Mouse (Mus musculus) urinary bladder, postnatal 4 days (tissue): ENCODE measurements around the gene Cul4a.

Experiments used
- DNase-seq, 2 experiments: peaks; one replicate each; pipeline ENCODE4 v3.0.0; 2021 to 2022; ENCODE audit warnings: low spot score in 2 of 2

Gene Cul4a

DNA sequence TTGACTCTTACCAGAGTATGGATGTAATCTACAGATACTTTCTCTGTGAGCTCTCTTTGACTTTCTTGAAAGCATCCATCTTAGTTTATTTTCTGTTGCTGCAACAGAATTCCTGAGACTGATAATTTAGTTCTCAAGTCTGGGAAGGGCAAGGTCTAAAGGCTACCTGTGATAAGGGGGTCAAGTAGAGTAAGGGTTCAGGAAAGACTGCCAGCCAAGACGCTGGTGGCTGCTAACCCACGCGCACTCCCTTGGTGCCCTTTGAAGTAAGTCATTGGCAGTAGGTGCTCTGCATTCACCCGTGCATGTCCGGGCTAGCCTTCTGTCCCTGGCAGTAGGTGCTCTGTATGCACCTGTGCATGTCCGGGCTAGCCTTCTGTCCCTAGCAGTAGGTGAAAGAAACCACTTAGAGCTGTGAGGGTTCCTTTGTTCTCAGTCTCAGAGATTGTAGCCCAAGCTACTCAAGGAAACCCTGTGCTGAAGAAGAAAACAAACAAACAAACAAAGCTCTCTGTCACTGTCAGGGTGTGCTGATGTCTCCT lies 34.3 kb downstream of the Cul4a start:
- no peak for DNase-seq

DNA sequence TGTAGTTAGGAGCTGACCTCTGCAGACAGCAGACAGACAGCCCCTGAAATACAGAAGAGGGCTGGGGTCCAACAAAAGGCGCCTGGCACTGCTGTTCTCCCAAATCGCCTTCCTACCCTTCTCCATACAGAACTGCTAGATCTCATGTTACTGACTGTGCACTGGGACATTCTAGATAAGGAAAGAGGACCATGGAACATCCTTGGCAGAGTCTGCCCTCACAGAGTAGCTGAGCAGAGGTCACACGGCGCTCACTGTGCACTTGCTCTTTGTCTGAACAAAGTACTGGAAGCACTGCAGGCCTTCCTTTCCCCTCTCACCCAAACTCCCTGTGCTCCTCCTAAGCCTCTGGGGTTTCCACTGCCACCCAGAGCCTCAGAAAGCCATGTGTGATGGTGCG lies 36.3 kb downstream of the Cul4a start:
- no peak for DNase-seq

DNA sequence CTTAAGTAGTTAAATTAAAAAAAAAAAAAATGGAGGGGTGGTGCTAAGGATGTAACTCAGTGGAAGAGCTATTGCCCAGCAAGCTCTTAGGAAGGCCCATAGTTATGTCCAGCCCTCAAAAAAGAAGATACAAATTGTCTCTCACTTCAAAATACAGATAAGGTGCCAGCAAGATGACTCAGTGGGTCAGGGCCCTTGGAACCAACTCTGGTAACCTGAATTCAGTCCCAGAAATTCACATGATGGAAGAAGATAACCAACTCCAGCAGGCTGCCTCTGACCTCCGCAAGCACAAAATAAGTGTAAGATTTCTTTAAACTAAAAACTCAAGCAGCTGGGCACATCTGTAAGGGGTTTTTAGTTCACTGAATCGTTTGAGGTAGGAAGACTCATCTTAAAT lies 43.1 kb downstream of the Cul4a start:
- no peak for DNase-seq

DNA sequence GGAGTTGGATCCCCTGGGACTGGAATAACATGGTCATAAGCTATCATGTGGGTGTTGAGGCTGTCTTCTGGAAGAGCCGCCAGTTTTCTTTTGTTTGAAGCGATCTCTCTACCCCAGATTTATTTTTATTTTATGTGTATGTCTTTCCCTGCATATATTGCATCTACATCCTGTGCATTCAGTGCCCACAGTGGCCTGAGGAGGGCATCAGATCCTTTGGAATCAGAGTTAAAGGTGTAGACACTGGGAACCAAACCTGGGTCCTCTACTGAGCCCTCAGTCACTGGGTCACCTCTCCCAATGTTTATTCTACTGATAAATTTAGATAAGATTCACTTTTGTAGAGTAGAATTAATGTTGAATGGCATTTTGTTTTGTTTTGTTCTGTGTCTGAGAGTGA lies 43.9 kb downstream of the Cul4a start:
- no peak for DNase-seq

DNA sequence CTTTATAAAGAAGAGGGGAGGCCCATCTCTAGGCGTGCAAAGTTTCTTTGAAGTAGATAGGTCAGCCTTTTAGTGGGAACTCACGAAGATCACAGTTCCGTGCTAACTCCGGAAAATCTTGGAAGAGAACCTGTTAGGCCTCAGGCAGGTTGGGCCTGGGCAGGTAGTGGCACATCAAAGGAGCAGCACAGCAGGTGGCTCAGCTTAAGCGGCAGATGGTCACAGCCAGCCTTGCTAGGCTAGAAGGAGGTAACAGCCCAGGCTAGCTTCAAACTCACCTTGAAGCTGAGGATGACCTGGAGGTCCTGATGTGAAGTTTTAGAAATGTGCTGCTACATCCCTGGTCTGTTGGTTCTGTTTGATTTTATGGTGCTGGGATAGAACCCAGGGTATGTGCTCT lies 44.4 kb downstream of the Cul4a start:
- no peak for DNase-seq

DNA sequence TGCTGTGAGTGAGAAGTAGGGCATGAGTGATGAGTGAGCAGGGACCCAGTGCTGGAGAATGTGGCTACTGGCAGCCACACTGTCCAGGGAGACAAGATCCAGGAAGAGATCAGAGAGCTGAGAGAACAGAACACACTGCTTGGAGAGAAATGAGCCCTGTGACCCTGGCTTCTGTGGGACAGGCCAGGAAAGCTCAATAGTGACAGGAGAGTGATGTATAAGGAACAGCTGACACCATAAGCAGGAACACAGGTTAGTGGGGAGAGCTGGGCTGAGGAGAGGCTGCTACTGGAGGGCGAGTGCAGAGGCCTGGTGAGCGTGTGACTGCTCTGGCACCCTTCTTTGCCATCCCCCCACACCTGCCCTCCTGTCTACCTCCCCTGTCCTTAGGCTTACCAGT lies 45.5 kb downstream of the Cul4a start:
- DNase-seq, result no peak

DNA sequence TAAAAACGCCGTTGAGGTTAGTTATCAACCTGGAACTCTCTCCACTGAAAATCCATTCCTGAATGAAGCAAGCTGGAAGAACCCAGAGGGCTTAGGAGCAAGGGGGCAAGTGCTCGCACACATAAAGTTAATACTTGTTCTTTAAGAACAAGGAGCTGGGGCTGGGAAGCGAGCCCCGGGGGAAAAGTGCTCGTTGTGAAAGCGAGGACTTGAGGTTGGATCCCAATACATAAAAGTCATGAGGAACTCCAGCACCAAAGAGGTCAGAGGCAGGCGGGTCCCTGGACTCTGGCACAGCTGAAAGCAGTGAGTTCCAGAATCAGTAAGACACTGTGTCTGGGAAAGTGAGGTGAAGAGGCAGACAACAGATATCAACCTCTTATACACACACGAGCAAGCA lies 48.7 kb downstream of the Cul4a start:
- DNase-seq, result no peak

DNA sequence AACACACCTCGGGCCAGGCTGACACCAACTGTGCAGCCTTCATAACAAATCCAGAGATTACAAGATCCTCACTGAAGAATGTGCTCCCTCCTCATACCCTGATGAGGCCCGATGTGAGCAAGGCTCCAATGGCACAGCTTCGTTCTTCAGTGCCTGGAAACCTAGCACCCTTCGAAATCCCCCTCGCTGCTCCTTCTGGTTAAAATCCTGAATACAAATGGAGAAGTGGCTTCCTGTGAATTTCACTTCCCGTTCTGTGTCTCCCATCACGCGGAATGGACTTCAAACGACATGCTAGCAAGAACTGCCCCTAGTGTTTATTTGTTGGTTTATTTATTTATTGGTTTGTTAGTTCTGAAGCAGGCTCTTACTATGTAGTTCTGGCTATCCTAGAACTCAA lies 49.9 kb downstream of the Cul4a start:
- DNase-seq, result no peak

DNA sequence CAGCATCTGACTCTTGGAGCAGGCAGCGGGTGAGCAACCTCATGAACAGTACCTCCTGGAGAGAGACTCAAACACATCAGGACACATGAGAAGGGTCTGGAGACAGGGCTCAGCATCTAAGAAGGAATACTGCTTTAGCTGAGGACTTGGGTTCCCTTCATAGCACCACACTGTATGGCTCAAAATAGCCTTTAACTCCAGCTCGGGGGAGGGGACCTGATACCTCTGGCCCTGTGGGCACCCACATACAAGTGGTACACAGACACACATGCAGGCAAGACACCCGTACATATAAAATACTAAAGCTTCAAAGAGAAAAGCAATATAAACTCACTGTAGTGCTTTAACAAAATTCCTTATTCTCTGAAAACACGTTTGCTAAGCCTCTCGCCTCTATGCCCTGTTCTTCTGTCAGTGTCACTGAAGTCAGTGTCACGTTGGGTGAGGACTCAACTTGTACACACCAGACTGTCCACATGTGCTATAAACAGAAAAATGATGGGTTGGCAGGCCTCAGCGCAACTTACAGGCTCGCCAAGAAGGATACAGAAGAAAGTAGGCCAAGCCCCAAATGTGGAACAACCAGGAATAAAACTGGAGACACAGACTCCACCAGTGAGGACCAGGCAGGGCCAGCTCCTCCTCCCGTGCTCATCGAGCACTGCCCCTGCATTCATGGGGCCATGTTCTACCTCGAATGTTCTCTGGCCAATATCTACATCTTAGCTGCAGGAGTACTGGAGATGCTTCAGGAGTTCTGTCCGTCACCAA lies 51.1 kb downstream of the Cul4a start:
- no peak for DNase-seq

DNA sequence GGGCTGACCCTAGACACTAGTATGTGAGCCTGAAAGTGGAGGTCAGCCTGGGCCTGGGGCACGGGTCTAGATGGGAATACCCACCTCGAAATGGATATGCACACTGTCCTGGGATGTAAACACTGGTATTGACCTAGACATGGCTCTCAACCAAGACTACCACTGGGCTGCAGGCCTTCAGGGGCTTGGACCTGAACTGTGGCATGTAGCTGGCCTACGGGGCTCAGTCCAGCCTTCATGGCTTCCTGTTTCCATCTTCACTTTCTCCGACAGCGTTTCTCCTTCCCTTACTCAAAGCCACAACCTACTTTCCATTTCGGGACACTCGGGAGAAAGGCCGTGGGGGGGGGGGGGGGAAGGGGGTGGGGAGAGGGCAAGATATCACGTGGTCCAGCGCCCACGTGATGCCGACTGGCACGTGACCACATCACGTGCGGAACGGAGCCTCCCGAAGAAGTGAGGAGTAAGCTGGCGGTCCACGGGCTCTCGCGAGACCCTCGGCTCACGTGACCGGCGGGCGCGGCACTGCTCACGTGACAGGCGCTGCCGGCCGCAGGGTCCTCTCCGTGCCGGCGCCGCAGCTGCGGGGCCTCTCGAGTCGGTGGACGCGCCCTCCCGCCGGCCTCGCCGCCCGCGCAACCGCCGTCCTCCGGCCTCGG lies 53.4 kb downstream of the Cul4a start, which contains the start of gene Lamp1:
Lamp1 (plus strand) TSS at position 444 of the 659 bp plus-strand sequence.
- peak; percentile 99 to 100 for DNase-seq

DNA sequence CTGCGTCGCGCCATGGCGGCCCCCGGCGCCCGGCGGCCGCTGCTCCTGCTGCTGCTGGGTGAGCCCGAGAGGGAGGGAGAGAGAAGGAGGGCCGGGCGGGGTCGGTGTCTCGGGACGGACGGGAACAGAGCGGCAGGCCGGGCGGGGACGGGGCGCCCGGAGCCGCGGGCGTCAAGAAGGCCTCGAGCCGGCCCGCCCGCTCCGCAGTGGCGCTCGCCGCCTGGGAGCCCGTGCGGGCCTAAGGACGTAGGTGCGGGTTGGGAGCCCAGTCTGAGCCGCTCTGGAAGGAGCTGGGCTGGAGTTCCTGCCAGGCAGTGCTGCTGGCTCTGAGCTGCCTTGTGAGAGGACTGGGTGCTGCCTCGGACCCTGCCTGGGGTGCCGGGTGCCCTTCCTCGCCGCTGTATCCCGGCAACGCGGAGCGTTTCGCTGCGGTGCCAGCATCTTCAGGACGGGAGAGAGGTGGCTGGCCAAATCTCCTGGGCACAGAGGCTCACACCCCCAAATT lies 54.0 kb downstream of the Cul4a start:
- no peak for DNase-seq

DNA sequence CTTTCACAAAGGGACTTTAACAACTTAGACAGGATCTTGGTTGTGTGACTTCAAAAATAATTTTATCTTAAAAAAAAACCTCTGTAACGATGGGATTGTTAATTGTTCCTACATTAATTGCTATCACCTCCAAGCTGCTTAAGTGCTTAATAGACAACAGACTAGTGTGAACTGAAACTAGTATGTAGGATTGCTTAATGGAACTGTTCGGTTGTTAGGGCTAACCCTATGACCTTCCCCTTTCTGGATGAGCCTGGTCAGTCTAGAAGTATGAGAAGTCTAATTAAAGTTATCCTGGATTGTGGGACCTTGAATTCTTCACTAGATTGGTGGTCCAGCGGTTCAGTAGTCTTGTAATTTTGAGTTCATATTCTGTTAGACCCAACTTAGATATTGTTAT lies 55.3 kb downstream of the Cul4a start:
- no peak for DNase-seq

DNA sequence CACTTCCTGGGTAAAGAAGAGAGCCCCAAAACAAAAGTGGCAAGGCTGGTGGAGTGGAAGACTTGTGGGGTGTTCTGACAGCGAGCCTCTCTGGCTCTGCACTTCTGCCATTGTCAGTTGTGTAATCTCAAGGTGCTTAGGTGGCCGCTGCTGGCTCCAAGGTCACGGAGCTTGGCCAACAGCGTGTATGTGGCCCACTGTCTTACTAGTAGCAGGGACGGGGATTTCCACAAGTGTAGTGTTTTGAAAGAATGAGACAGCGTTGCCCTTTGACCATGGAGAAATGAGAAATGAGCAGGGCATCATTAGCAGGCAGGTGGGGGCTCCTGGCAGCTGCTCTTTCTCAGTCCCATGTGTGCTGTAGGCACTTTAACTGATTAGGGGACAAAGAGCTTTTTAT lies 56.7 kb downstream of the Cul4a start:
- no peak for DNase-seq

DNA sequence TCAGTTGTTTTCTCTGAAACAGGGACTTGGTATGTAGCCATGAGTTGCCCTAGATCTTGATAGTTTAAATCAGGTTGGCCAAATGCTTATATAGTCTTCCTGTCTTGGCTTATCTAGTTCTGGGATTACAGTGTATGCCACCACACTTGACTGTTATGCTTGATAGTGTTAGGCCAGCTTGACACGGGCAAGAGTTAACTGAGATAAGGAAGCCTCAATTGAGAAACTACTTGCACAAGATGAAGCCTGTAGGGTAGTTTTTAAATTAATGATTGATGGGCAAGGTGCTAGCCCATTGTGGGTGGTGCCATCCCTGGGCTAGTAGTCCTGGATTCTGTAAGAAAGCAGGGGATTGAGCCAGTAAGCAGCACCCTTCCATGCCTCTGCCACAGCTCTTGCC lies 58.1 kb downstream of the Cul4a start:
- DNase-seq, result no peak

DNA sequence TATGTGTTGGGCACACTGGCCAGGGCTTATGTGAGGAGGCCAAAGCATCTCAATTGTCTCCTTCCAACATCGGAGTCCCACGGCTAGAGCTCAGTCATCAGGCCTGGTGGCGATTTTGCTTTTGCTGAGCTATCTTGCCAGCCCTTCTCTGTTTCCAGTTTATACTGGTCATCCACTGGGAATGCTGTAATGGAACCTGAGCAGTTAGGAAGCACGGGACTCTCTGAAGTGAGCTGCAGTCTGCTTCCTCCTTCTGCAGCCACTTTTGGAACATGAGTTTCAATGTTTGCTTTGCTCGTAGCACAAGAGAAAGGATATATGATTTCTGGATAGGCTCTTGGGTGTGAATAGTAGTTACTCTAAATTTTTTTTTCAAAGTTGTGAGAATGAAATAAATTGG lies 58.9 kb downstream of the Cul4a start:
- DNase-seq, result no peak

DNA sequence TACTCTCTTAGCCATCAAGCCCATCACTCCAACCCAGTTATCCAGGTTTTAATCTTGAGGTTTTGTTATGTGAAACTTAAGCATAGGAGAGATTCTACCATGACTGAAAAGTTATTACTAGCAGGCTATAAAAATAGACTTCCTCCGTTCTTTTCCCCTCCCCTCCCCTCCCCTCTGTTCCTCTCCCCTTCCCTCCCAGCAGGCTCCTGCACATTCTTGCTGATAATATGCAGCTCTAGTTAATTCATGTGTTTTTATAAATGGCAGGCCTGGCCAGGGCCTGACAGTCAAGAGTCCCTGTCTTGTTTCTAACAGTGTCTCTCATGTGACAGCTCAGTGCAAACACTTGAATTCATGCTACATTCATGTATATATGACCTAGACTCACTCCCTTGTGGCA lies 65.1 kb downstream of the Cul4a start:
- DNase-seq, result no peak

DNA sequence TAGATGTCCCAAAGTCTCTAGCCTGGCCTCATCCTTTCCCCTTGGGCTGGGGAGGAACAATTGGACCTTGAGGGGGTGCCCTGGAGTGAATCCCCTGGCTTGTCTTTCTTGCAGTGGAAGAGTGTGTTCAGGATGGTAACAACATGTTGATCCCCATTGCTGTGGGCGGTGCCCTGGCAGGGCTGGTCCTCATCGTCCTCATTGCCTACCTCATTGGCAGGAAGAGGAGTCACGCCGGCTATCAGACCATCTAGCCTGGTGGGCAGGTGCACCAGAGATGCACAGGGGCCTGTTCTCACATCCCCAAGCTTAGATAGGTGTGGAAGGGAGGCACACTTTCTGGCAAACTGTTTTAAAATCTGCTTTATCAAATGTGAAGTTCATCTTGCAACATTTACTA lies 68.9 kb downstream of the Cul4a start:
- no peak for DNase-seq

DNA sequence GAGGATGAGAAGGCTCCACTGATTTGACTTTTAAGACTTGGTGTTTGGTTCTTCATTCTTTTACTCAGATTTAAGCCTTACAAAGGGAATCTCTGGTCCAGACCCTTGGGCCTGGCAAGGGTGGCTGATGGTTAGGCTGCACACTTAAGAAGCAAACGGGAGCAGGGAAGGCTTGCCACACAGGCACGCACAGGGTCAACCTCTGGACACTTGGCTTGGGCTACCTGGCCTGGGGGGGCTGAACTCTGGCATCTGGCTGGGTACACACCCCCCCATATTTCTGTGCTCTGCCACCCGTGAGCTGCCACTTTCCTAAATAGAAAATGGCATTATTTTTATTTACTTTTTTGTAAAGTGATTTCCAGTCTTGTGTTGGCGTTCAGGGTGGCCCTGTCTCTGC lies 69.4 kb downstream of the Cul4a start:
- no peak for DNase-seq

DNA sequence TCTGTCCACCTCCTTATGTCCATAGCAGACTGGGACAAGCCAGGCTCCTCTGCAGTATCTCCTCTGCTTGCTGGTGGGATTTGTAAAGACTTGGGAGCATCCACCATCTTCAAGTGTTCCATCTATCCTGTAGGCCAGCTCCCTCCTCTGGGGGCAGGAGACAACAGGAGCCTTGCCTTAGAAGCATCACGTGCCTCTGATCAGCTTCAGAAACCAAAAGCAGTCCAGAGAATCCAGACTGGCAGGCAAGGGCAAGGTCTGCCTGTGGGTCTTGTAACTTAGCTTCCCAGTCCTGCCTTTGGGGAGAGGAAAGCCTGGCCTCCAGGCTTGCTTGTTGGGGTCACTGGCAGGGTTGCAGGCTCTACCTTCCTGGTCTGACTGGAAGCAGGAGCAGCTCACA lies 70.2 kb downstream of the Cul4a start:
- DNase-seq, result no peak

DNA sequence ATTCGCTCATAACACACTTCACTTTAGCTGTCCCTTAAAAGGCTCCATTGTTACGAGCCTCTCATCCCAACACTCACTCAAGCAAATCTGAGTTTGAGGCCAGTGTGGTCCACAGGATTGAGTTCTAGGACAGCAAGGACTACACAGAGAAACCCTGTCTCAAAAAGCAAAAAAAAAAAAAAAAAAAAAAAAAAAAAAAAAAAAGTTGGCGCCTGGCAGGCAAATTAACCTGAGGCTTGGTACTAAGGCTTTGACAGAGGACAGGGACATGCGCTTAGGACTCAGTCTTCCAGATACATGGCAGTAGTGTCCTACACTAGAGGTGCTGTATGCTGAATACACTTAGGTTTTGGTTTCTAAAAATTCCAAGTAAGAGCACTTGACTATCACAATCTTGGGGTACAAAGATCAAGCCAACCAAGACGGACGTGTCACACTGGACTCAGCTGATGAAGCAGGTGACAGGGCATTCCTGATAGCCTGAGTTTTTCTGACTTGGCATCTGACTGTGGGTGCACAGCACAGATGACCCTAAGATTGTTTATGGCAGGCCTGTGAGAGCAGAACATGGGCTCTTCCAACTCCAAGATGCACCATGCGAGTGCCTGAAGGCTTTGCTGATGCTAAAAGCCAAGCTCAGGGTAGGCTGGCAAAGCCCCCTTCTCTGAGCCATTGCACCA lies 71.9 kb downstream of the Cul4a start:
- no peak for DNase-seq

DNA sequence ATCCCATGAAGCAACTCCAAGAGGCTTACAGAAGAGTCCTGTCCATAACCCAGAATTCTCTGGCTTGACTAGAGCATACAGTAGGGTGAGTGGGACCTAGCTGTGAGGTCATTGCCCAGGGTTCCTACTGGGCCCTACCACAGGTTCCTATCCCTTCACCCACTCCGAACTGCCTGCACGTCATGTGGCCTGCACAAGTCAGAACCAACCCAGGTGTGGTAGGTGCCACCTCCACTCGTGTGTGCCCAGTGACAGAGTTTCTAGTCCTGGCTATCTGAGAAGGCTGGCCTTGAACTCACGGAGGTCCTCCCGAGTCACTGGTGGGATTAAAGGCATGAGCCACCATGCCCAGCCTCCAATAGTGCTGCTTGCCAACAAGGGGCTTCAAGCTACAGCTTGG lies 72.7 kb downstream of the Cul4a start:
- no peak for DNase-seq

DNA sequence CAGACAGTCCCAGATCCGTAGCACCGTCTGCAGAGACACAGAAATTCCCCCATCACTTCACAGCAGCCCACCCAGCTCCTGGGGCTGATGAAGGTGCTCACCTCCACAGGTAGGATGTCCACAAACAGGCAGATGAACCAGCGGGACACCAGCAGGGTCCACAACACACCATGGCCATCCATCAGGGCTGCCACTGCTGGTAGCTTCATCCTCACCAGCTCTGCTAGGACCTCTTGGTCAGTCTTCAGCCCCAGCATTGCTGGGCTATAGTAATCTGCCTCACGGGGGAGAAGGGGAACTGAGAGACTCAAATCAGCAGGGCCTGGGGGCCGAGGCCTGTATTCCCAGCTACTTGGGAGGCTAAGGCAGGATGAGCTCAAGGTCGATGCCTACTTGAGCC lies 74.1 kb downstream of the Cul4a start:
- no peak for DNase-seq

DNA sequence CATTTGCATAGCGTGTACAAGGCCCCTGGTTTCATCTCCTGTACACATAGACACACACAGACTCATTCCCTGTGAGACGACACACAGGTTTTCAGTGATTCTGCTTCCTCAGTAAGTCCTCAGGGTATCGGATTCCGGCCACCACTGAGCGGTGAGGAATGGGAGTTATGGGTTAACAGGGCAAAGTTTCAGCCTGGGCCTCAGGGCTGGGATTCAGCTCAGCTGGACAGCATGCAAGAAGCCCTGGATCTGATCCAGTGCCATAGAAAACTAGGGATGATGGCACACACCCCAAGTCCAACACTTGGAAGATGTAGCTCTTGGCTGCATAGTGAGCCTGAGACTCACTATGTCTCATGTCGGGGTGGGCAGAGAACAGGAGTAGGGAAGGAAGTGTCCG lies 74.5 kb downstream of the Cul4a start:
- DNase-seq, result no peak
